Mouse (Mus musculus) adrenal gland, postnatal 14 days (tissue): Measurements from ENCODE around the gene Tcstv1. TPM values are rescaled to one million over a fixed set of nuclear protein-coding genes. Genes with fewer than 3 reads are reported as not detected.
"Not testable (repeated sequence)": the region's sequence is repeated elsewhere in the genome, so short reads cannot be mapped to it uniquely, and the experiment has no call there.

Source experiments
- DNase-seq: peaks from one replicate; pipeline ENCODE4 v3.0.0; 2021; ENCODE audit warnings: mixed read lengths
- long read RNA-seq, 2 experiments: library from polyadenylated mRNA; stranded (forward); transcript quantifications; one replicate each; pipeline ENCODE4 v2.0.0; 2021
- total RNA-seq: library from RNA; stranded (reverse); gene quantifications from 2 replicates; pipeline ENCODE4 v1.2.3, GENCODE M21; 2021

Tcstv1 gene
- not detected in 2 replicates for total RNA-seq
- long read RNA-seq, experiment 1: 0 reads
- long read RNA-seq, experiment 2: 0 reads

- not testable (repeated sequence) for DNase-seq
These were observed at the start of gene Tcstv1 for GRCm38 (mm10) chr13:119894685-119895084. TSS of gene Tcstv1 (minus strand) at chr13:119894785.

GRCm38 (mm10) chr13:119929172-119929571, 34.6 kb upstream of the Tcstv1 start, which contains the start of gene Gm21761:
TSS of gene Gm21761 (minus strand) at chr13:119929272.
- DNase-seq: not testable (repeated sequence)

- not testable (repeated sequence) for DNase-seq
These were observed 30.2 kb upstream of the Tcstv1 start for GRCm38 (mm10) chr13:119924597-119925340.

GRCm38 (mm10) chr13:119916966-119917722, 22.6 kb upstream of the Tcstv1 start:
- not testable (repeated sequence) for DNase-seq

- not testable (repeated sequence) for DNase-seq
These were observed 21.9 kb upstream of the Tcstv1 start for GRCm38 (mm10) chr13:119916449-119916848.

- DNase-seq: not testable (repeated sequence)
These were observed 4.0 kb upstream of the Tcstv1 start for GRCm38 (mm10) chr13:119898549-119898948.

- peak; percentile 3 for DNase-seq
These were observed 7.7 kb downstream of the Tcstv1 start for GRCm38 (mm10) chr13:119886896-119887295.

- not testable (repeated sequence) for DNase-seq
These were observed 30.1 kb downstream of the Tcstv1 start for GRCm38 (mm10) chr13:119864395-119864999.

GRCm38 (mm10) chr13:119862399-119862798, 32.2 kb downstream of the Tcstv1 start:
- DNase-seq: not testable (repeated sequence)

Other genes starting within 250 kb of the Tcstv1 start
- 221 and 312 TPM in 2 replicates for gene Hmgcs1, start 204.4 kb downstream of the Tcstv1 start, total RNA-seq
- gene Nim1k, start 138.9 kb downstream of the Tcstv1 start, total RNA-seq: 2.9 and 3.0 TPM in 2 replicates
- gene Zfp131, start 103.9 kb downstream of the Tcstv1 start, total RNA-seq: 39.4 and 39.8 TPM in 2 replicates
- not detected in 2 replicates for gene AF067063, start 64.6 kb downstream of the Tcstv1 start, total RNA-seq
- not detected in 2 replicates for gene D13Ertd608e, start 58.8 kb downstream of the Tcstv1 start, total RNA-seq
- gene Gm21761, start 34.5 kb upstream of the Tcstv1 start, total RNA-seq: not detected in 2 replicates
- gene B020031M17Rik, start 56.0 kb upstream of the Tcstv1 start, total RNA-seq: not detected in 2 replicates
- not detected in 2 replicates for gene Gm36079, start 132.2 kb upstream of the Tcstv1 start, total RNA-seq
- gene Gm21188, start 157.4 kb upstream of the Tcstv1 start, total RNA-seq: 0.30 and 1.1 TPM in 2 replicates
- not detected in 2 replicates for gene Gm20767, start 245.5 kb upstream of the Tcstv1 start, total RNA-seq